Comparison of ENCODE assay signal across 8 mouse cellular contexts in the genomic region with DNA sequence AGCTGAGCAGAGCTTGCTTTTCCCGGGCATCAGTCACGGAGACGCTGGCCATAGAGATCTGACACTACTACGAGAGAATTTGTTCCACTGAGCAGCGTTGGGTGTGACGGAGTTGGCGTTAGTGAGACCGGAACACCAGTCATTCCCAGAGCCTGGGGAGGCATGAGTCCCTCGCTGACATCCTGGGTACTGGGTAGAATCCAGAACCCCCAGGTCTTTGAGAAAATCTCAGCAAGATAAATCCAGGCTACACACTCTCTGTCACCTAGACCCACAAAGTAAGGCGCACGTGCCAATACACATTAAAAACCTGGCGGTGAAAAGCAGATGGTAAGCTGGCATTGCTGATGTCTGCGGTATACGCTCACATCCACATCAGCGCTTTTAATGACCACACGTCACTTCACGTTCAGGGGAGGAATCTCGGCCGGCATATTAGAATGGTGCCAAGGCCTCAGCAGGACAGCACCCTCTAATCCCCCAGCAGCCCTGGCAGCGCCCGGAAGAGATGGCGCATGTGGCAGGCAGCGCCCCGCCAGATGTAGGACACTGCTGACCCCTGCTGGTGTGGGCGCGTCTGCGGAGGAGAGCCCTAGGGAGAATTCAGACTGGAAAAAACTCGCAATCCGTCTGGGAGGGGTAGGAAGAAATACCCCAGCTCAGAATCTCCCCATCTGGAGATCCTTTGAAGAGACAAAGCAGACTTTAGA. TPM values are rescaled to one million over a fixed set of nuclear protein-coding genes. Genes with fewer than 3 reads are reported as not detected.
DNase-seq lines count a peak whose midpoint lies in the region; ATAC-seq and TF ChIP-seq lines count a peak whose summit lies in the region.

No protein-coding gene starts in this region.

- no peak overlapping the region for H3K27ac ChIP-seq in ES-E14 (ENCODE audit: insufficient read depth, low read depth, low read length, poor library complexity, severe bottlenecking)
- no peak overlapping the region for H3K27ac ChIP-seq in hindbrain, embryonic 11.5 days (ENCODE audit: low read depth, low read length)

- H3K4me2 ChIP-seq in hindbrain, embryonic 11.5 days (replicated peaks; ENCODE audit: low read depth, low read length): peak overlapping the region; percentile 45

- H3K27me3 ChIP-seq in hindbrain, embryonic 11.5 days (ENCODE audit: control insufficient read depth, insufficient read depth, low read length): peaks cover 2% of the 10 kb centered on the region; the same call in 1 of the 2 replicates

- H3K36me3 ChIP-seq in ES-E14 (ENCODE audit: control insufficient read depth, insufficient read depth, low read length, poor library complexity, severe bottlenecking): no peaks in the 10 kb centered on the region
- H3K36me3 ChIP-seq in hindbrain, embryonic 11.5 days (ENCODE audit: control insufficient read depth, insufficient read depth, low read length): no peaks in the 10 kb centered on the region

- in situ Hi-C loops in ES-E14 (cut with MboI; ENCODE audit: low sequenced_read_pairs in 2 of 2, unreplicated experiment in 2 of 2): no loop called here

- peak overlapping the region in 1 of 2 experiments; percentile 28; a peak in 2 of 4 replicates for H3K4me3 ChIP-seq in ES-E14 (ENCODE audit: insufficient read depth in 1 of 2, low read depth in 1 of 2, low read length in 2 of 2, poor library complexity in 1 of 2, severe bottlenecking in 1 of 2)
- peak overlapping the region; percentile 12; the same call in 1 of the 2 replicates for H3K4me3 ChIP-seq in hindbrain, embryonic 11.5 days (ENCODE audit: low read depth, low read length)

- peak overlapping the region; percentile 0; the same call in 1 of the 2 replicates for H3K9ac ChIP-seq in ES-E14 (ENCODE audit: insufficient read depth, low read depth, low read length, poor library complexity, severe bottlenecking)
- H3K9ac ChIP-seq in hindbrain, embryonic 11.5 days (ENCODE audit: low read depth, low read length): no peak overlapping the region; the same call in 1 of the 2 replicates

- DNase-seq in ES-E14 (ENCODE audit: low read depth, low spot score): no peak
- DNase-seq in cerebellum, adult 8-10 months: peak; percentile 11
- DNase-seq in frontal cortex, postnatal 14 days (ENCODE audit: low spot score in 2 of 2): peak; percentile 41 to 75
- DNase-seq in hindbrain, embryonic 11.5 days (ENCODE audit: low spot score): peak; percentile 84
- peak; percentile 82 to 87 for DNase-seq in layer of hippocampus, postnatal 10 days (ENCODE audit: low spot score in 2 of 2)
- DNase-seq in lung, postnatal 10 days: peak; percentile 90
- peak; percentile 80 for DNase-seq in ovary, postnatal 36 days (ENCODE audit: low spot score)
- peak; percentile 53 to 67 for DNase-seq in urinary bladder, adult 18-20 months (ENCODE audit: low spot score in 2 of 2)

- H3K4me1 ChIP-seq in ES-E14 (ENCODE audit: control insufficient read depth in 2 of 2, insufficient read depth in 2 of 2, low read length in 2 of 2, poor library complexity in 1 of 2): peaks cover 1 to 3% of the 10 kb centered on the region in 2 experiments; a peak in 1 of 4 replicates
- peaks cover 4% of the 10 kb centered on the region; the same call in 1 of the 2 replicates for H3K4me1 ChIP-seq in hindbrain, embryonic 11.5 days (replicated peaks; ENCODE audit: control insufficient read depth, insufficient read depth, low read length)

- peak; percentile 60 for ATAC-seq in hindbrain, embryonic 11.5 days (ENCODE audit: low FRiP score)

- 2% methylated on average over 29 of the region's 29 CpGs for WGBS in hindbrain, embryonic 11.5 days

- no peaks in the 10 kb centered on the region for H3K9me3 ChIP-seq in ES-E14 (ENCODE audit: control insufficient read depth, insufficient read depth, low read depth, low read length)
- no peaks in the 10 kb centered on the region for H3K9me3 ChIP-seq in hindbrain, embryonic 11.5 days (ENCODE audit: control insufficient read depth, low read length)

TF ChIP-seq in ES-E14, 5 proteins besides CTCF, POLR2A, EP300 and RAD21:
- TF ChIP-seq ZNF384 (IDR thresholded peaks at IDR 0.05; ENCODE audit: low read depth, low read length): no peak; the same call in 1 of the 2 replicates
- TF ChIP-seq HCFC1 (IDR thresholded peaks at IDR 0.05; ENCODE audit: borderline replicate concordance, insufficient read depth, low read length): no peak
- no peak for TF ChIP-seq MAFK (IDR thresholded peaks at IDR 0.05; ENCODE audit: insufficient read depth, low read depth, low read length)
- TF ChIP-seq CHD2 (IDR thresholded peaks at IDR 0.05; ENCODE audit: low read depth, low read length): no peak
- TF ChIP-seq ZC3H11A (IDR thresholded peaks at IDR 0.05; ENCODE audit: borderline replicate concordance, low read depth, low read length): no peak

RNA-seq across cellular contexts. Expression of a gene that starts 20.7 kb away (rescaled TPM):
- 91.6 and 131 TPM in 2 replicates for total RNA-seq in ES-E14 (2012; rRNA removed)
- polyA plus RNA-seq in hindbrain, embryonic 11.5 days (2014; fragmentation: Nextera tagmentation; extraction: Ambion mirVana): 42.2 and 42.8 TPM in 2 replicates
- 10 to 100 TPM; 82.2 to 91.4 TPM for total RNA-seq in layer of hippocampus, postnatal 10 days (2021)
